Mouse (Mus musculus) heart, embryonic 13.5 days (tissue): Measurements from ENCODE around the gene Plekhb2. TPM values are rescaled to one million over a fixed set of nuclear protein-coding genes. Genes with fewer than 3 reads are reported as not detected.
A peak's percentile ranks its signal among the peaks of the same experiment; 100 is the strongest.

ENCODE experiments used
- ATAC-seq: fragments of 200-750 bp; cut with Nextera tagmentation; 2 replicates; pipeline ENCODE4 v1.8.0; 2017; ENCODE audit warnings: moderate TSS enrichment; ENCODE audit not compliant: insufficient number of reproducible peaks, low FRiP score, low TSS enrichment; ENCODE audit errors: extremely low read depth
- H3K27ac ChIP-seq: fragments of 300-500 bp; sonication (generic); replicated peaks from 2 replicates; pipeline ENCODE4 v1.5.1; 2015; ENCODE audit warnings: moderate library complexity, mild to moderate bottlenecking, inconsistent platforms
- H3K27me3 ChIP-seq: fragments of 300-500 bp; sonication (generic); replicated peaks from 2 replicates; pipeline ENCODE4 v1.6.1; 2015; ENCODE audit warnings: mild to moderate bottlenecking, inconsistent platforms
- H3K36me3 ChIP-seq: fragments of 300-500 bp; sonication (generic); 2 replicates; pipeline ENCODE4 v1.6.1; 2015; ENCODE audit warnings: mild to moderate bottlenecking, inconsistent platforms
- H3K4me1 ChIP-seq: fragments of 300-500 bp; sonication (generic); 2 replicates; pipeline ENCODE4 v1.6.1; 2015; ENCODE audit warnings: inconsistent platforms
- H3K4me2 ChIP-seq: fragments of 300-500 bp; sonication (generic); 2 replicates; pipeline ENCODE4 v1.6.1; 2015; ENCODE audit warnings: inconsistent platforms, mild to moderate bottlenecking, moderate library complexity
- H3K4me3 ChIP-seq: fragments of 300-500 bp; sonication (generic); 2 replicates; pipeline ENCODE4 v1.5.1; 2015; ENCODE audit warnings: moderate library complexity, mild to moderate bottlenecking, inconsistent platforms
- H3K9ac ChIP-seq: fragments of 300-500 bp; sonication (generic); 2 replicates; pipeline ENCODE4 v1.6.1; 2015; ENCODE audit warnings: inconsistent platforms, mild to moderate bottlenecking, moderate library complexity
- H3K9me3 ChIP-seq: fragments of 300-500 bp; sonication (generic); 2 replicates; pipeline ENCODE4 v1.6.1; 2016; ENCODE audit warnings: inconsistent platforms
- WGBS: fragments of 180-500 bp; shearing (Covaris S2); methylation state at CpG from one replicate; pipeline ENCODE4 v1.1.7; 2015; ENCODE audit warnings: mixed read lengths; 5-methylcytosine and 5-hydroxymethylcytosine counted together
- polyA plus RNA-seq: library from polyadenylated mRNA; unstranded; fragments of >200 nt; fragmentation: Nextera tagmentation; extraction: Ambion mirVana; gene quantifications from 2 replicates; pipeline ENCODE4 v1.2.1, GENCODE M21; 2015

The Plekhb2 gene
- polyA plus RNA-seq, 1 experiment from 2014 or later: 56.3 TPM

- Histone ChIP-seq H3K4me3 (no peak overlapping the region), H3K9me3 (no peaks in the 10 kb centered on the region), H3K4me2 (no peak overlapping the region), H3K36me3 (peaks cover 98% of the 10 kb centered on the region), H3K4me1 (peaks cover 29% of the 10 kb centered on the region), H3K9ac (no peak overlapping the region), H3K27me3 (no peaks in the 10 kb centered on the region), H3K27ac (no peak overlapping the region)
- ATAC-seq: no peak
- WGBS: 87% methylated on average over 6 of the region's 6 CpGs
Observed at GRCm38 (mm10) chr1:34819225-34819910, 30.4 kb upstream of the Plekhb2 start.

GRCm38 (mm10) chr1:34821411-34821810 lies 28.4 kb upstream of the Plekhb2 start:
- peaks cover 97% of the 10 kb centered on the region for H3K36me3 ChIP-seq
- no peaks in the 10 kb centered on the region for H3K27me3 ChIP-seq
- H3K4me1 ChIP-seq: peaks cover 46% of the 10 kb centered on the region
- H3K9ac ChIP-seq: no peak overlapping the region
- no peak for ATAC-seq
- no peaks in the 10 kb centered on the region for H3K9me3 ChIP-seq
- no peak overlapping the region for H3K4me2 ChIP-seq
- no peak overlapping the region for H3K27ac ChIP-seq
- H3K4me3 ChIP-seq: no peak overlapping the region
- WGBS: 90% methylated on average over 2 of the region's 2 CpGs

GRCm38 (mm10) chr1:34822003-34822402 lies 27.8 kb upstream of the Plekhb2 start:
- Histone ChIP-seq H3K4me3 (no peak overlapping the region), H3K27ac (no peak overlapping the region), H3K27me3 (no peaks in the 10 kb centered on the region), H3K4me1 (peaks cover 51% of the 10 kb centered on the region), H3K9ac (no peak overlapping the region), H3K36me3 (peaks cover 97% of the 10 kb centered on the region), H3K9me3 (no peaks in the 10 kb centered on the region), H3K4me2 (no peak overlapping the region)
- WGBS: 85% methylated on average over 7 of the region's 7 CpGs
- ATAC-seq: no peak

- no peak overlapping the region for H3K27ac ChIP-seq
- H3K4me1 ChIP-seq: peaks cover 51% of the 10 kb centered on the region
- ATAC-seq: no peak
- 91% methylated on average over 7 of the region's 7 CpGs for WGBS
- no peak overlapping the region for H3K4me2 ChIP-seq
- no peak overlapping the region for H3K9ac ChIP-seq
- H3K27me3 ChIP-seq: no peaks in the 10 kb centered on the region
- H3K4me3 ChIP-seq: no peak overlapping the region
- H3K36me3 ChIP-seq: peaks cover 97% of the 10 kb centered on the region
- no peaks in the 10 kb centered on the region for H3K9me3 ChIP-seq
Observed at GRCm38 (mm10) chr1:34822746-34823145, 27.0 kb upstream of the Plekhb2 start.

- H3K4me2 ChIP-seq: no peak overlapping the region
- H3K27me3 ChIP-seq: no peaks in the 10 kb centered on the region
- no peak overlapping the region for H3K9ac ChIP-seq
- no peaks in the 10 kb centered on the region for H3K9me3 ChIP-seq
- peaks cover 51% of the 10 kb centered on the region for H3K4me1 ChIP-seq
- 85% methylated on average over 6 of the region's 6 CpGs for WGBS
- H3K36me3 ChIP-seq: peaks cover 97% of the 10 kb centered on the region
- H3K4me3 ChIP-seq: no peak overlapping the region
- no peak for ATAC-seq
- no peak overlapping the region for H3K27ac ChIP-seq
Observed at GRCm38 (mm10) chr1:34823353-34823752, 26.4 kb upstream of the Plekhb2 start.

- Histone ChIP-seq H3K27me3 (no peaks in the 10 kb centered on the region), H3K36me3 (peaks cover 95% of the 10 kb centered on the region), H3K9ac (no peak overlapping the region), H3K9me3 (no peaks in the 10 kb centered on the region), H3K4me1 (peaks cover 57% of the 10 kb centered on the region), H3K27ac (no peak overlapping the region), H3K4me3 (no peak overlapping the region), H3K4me2 (no peak overlapping the region)
- no peak for ATAC-seq
- 79% methylated on average over 8 of the region's 8 CpGs for WGBS
Observed at GRCm38 (mm10) chr1:34824208-34824607, 25.6 kb upstream of the Plekhb2 start.

GRCm38 (mm10) chr1:34825909-34826308 lies 23.9 kb upstream of the Plekhb2 start:
- Histone ChIP-seq H3K36me3 (peaks cover 85% of the 10 kb centered on the region), H3K4me1 (peaks cover 55% of the 10 kb centered on the region), H3K9me3 (no peaks in the 10 kb centered on the region), H3K27ac (no peak overlapping the region), H3K9ac (no peak overlapping the region), H3K4me2 (no peak overlapping the region), H3K4me3 (no peak overlapping the region), H3K27me3 (no peaks in the 10 kb centered on the region)
- ATAC-seq: no peak
- 76% methylated on average over 9 of the region's 9 CpGs for WGBS

- H3K27ac ChIP-seq: no peak overlapping the region
- no peak overlapping the region for H3K4me3 ChIP-seq
- no peaks in the 10 kb centered on the region for H3K9me3 ChIP-seq
- H3K4me2 ChIP-seq: no peak overlapping the region
- H3K27me3 ChIP-seq: no peaks in the 10 kb centered on the region
- WGBS: 80% methylated on average over 7 of the region's 7 CpGs
- H3K4me1 ChIP-seq: peaks cover 70% of the 10 kb centered on the region
- H3K9ac ChIP-seq: no peak overlapping the region
- no peak for ATAC-seq
- peaks cover 77% of the 10 kb centered on the region for H3K36me3 ChIP-seq
Observed at GRCm38 (mm10) chr1:34827900-34828299, 21.9 kb upstream of the Plekhb2 start.

- ATAC-seq: no peak
- H3K9me3 ChIP-seq: no peaks in the 10 kb centered on the region
- H3K36me3 ChIP-seq: peaks cover 76% of the 10 kb centered on the region
- H3K27ac ChIP-seq: no peak overlapping the region
- no peak overlapping the region for H3K4me3 ChIP-seq
- H3K4me2 ChIP-seq: no peak overlapping the region
- H3K9ac ChIP-seq: no peak overlapping the region
- 85% methylated on average over 5 of the region's 5 CpGs for WGBS
- H3K27me3 ChIP-seq: no peaks in the 10 kb centered on the region
- peaks cover 75% of the 10 kb centered on the region for H3K4me1 ChIP-seq
Observed at GRCm38 (mm10) chr1:34828528-34829294, 21.1 kb upstream of the Plekhb2 start.

GRCm38 (mm10) chr1:34830934-34831333 lies 18.8 kb upstream of the Plekhb2 start:
- WGBS: 66% methylated on average over 2 of the region's 2 CpGs
- Histone ChIP-seq H3K4me3 (no peak overlapping the region), H3K27me3 (no peaks in the 10 kb centered on the region), H3K9ac (no peak overlapping the region), H3K4me2 (no peak overlapping the region), H3K36me3 (peaks cover 77% of the 10 kb centered on the region), H3K4me1 (peaks cover 71% of the 10 kb centered on the region), H3K27ac (0 out of 2 replicates have a peak overlapping the region, but pooled peaks have one; percentile 7), H3K9me3 (no peaks in the 10 kb centered on the region)
- ATAC-seq: no peak

GRCm38 (mm10) chr1:34831381-34831780 lies 18.4 kb upstream of the Plekhb2 start:
- Histone ChIP-seq H3K36me3 (peaks cover 77% of the 10 kb centered on the region), H3K9me3 (no peaks in the 10 kb centered on the region), H3K27ac (0 out of 2 replicates have a peak overlapping the region, but pooled peaks have one; percentile 7), H3K9ac (no peak overlapping the region), H3K4me1 (peaks cover 71% of the 10 kb centered on the region), H3K27me3 (no peaks in the 10 kb centered on the region), H3K4me2 (no peak overlapping the region), H3K4me3 (no peak overlapping the region)
- ATAC-seq: no peak
- 61% methylated on average over 1 of the region's 1 CpGs for WGBS
